Mouse (Mus musculus): ENCODE results near the gene Cdh9. TPM values are rescaled to one million over a fixed set of nuclear protein-coding genes. Genes with fewer than 3 reads are reported as not detected.

Cdh9 gene
- total RNA-seq (2014; fragmentation: Nextera tagmentation) (not detected in 2 replicates), total RNA-seq (2017) (not detected in 2 replicates)

DNA sequence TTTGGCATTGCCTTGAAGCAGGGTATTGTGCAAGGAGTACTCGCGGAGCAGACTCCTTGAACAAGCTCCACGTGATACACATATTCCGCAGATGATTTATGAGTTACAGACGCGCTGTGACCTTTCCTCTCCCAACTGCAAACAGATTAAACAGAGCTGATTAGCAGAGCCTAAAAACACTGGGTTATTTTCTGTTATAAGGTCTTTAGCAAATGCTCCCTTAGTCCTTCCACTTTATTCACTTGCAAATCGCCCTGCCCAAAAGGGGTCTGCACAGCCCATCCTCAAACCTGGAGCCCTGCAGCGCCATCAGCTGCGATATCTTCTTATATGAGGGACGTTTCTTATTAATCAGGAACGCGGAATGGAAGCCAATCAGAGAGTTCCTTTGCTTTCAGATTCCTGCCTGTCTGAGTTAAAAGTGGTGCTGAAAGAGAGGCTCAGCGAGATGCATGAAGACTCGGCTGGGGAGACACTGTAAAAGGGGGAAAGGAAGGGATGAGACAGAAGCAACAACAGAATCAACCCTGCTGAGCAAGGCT lies at the start of gene Cdh9:
Gene Cdh9, plus strand, starts transcription at position 287 of the 542 bp plus-strand sequence.
- ATAC-seq (replicated peaks; ENCODE audit: low FRiP score, low TSS enrichment, poor library complexity, severe bottlenecking), result no peak

DNA sequence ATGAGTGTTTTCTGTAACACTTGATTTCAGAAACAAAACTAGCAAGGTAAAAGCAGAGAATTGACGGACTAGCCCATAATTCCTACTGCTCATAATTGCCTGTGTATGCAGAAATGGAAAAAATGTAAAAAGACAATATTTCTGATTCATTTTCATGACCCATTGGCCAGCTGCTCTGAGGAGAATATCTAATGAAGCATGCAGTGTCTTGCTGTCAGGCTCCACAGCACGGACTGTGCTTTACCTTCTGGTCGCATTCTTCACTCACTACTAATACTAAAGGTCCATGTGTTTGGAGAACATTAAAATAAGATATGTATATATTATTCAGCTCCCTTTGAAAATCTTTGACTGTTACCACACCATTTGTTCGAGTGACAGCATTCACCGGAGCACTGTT lies 49.5 kb upstream of the Cdh9 start:
- ATAC-seq (replicated peaks; ENCODE audit: low FRiP score, low TSS enrichment, poor library complexity, severe bottlenecking), result no peak

DNA sequence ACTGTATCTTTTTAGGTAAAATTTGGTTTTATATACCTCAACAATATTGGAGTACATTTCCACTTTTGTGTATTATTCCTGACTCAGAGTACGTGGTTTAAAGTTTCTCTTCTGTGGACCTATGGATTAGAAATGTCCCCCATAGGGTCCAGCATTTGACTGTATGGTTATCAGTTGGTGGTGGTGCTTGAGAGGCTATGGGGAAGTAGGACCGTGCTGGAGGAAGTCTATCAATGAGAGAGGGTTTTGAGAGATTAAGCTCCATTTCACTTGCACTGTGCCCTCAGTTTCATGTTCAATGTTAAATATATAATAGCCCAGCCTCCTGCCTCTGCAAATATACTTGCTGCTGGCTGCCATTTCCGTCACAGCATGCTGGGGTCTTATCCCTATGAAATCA lies 28.7 kb upstream of the Cdh9 start:
- no peak for ATAC-seq (replicated peaks; ENCODE audit: low FRiP score, low TSS enrichment, poor library complexity, severe bottlenecking)

DNA sequence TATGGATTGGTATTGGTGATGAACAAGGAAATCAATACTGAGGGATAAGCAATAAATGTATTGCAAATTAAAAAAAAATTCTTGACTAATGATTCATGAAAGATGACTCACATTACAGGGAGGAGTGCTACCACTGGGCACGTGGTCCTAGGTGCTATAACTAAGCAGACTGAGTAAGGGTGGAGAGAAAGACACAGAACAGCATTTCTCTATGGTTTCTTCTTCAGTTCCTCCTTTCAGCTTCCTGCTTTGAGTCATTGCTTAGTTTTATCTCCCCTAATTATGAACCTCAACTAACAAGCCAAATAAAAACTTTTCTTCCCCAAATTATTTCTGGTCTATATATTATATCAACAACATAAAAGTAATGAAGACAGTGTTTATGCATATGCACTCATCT lies 26.2 kb upstream of the Cdh9 start:
- no peak for ATAC-seq (replicated peaks; ENCODE audit: low FRiP score, low TSS enrichment, poor library complexity, severe bottlenecking)

DNA sequence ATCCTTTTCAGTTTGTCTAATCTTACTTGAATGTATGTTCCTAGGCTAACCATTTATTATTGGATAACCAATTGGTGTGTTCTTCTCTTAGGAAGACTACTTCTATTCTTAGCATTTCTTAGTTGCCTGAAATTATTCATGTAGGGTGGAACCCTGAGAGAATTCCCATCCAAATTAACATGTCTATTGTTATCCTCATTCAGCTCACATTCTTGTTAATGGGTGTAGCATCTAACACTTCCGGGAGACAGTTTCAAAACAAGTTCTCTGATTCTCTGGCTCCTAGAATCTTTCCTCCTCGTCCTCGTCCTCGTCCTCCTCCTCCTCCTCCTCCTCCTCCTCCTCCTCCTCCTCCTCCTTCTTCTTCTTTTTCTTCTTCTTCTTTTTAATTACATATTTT lies 10.5 kb downstream of the Cdh9 start:
- ATAC-seq (replicated peaks; ENCODE audit: low FRiP score, low TSS enrichment, poor library complexity, severe bottlenecking), result no peak

DNA sequence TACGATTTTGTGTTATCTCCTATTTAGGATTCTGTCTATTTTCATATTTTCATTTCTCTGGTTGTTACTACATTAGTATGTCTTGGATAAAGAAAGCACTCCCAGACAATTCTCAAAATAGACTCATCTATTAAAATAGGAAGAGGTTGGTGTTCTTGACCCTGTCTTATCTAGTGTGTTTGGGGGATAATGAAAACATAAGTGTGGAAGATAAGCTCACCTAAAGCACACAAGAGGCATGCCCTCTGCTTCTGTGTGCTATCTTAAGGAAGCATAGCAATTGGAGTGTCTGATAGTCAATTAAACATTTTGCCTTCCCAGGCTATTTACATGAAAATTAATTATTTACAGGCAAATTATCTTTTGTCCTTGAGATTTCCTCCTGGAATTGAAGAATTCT lies 18.1 kb downstream of the Cdh9 start:
- no peak for ATAC-seq (replicated peaks; ENCODE audit: low FRiP score, low TSS enrichment, poor library complexity, severe bottlenecking)

DNA sequence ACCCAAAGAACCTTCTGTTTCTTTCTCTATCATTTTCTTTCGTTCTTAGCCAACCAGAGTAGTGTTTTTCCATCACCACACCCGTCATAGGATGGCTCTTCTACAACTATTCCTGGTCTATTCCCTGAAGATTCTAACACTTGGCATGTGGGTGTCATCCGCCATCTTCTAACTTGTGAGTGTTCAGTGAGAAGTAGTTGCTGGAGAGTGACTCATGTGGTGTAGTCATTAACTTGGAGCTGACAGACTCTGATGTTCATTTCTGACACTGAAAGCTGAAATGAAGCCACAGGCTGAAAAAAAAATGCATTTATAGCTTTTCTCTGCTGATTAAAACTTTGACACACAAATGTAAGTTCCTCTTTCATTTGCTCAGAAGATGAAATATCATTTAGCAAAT lies 34.7 kb downstream of the Cdh9 start:
- no peak for ATAC-seq (replicated peaks; ENCODE audit: low FRiP score, low TSS enrichment, poor library complexity, severe bottlenecking)

DNA sequence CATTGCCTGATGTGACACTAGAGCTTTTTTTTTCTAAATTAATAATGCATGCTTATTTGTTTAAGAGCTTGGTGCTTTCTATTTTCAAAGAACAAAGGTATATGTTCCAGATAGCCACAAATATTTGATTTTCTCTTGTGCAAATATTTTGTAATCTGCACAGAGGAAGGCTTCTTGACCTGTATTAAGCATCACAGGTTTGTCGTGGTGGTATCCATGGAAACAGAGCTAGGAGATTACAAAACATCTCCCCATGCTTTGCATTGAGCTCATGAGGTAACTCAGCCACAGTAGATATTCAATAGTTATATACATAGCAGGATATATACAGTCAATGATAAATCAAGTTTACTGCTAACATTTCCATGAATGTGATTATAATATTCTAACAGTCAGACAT lies 56.0 kb downstream of the Cdh9 start:
- ATAC-seq (replicated peaks; ENCODE audit: low FRiP score, low TSS enrichment, poor library complexity, severe bottlenecking), result no peak

DNA sequence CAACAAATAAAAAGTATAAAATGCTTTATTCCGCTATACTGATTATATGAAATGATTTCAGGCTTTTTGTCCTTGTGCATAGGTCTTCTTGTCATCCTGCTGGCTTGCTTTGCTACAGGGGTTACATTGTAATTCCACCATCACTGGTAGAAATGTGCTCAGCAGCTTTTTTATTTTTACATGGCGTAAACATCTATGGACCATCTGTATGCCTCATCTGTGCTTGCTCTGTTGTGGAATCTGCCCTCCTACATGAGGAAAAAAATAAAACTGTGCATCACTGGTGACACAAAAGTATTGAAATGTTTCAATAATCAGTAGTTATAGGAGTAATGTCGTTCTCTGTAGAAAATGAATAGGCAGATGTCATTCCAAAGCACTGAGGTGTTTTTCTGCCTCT lies 64.3 kb downstream of the Cdh9 start:
- no peak for ATAC-seq (replicated peaks; ENCODE audit: low FRiP score, low TSS enrichment, poor library complexity, severe bottlenecking)

DNA sequence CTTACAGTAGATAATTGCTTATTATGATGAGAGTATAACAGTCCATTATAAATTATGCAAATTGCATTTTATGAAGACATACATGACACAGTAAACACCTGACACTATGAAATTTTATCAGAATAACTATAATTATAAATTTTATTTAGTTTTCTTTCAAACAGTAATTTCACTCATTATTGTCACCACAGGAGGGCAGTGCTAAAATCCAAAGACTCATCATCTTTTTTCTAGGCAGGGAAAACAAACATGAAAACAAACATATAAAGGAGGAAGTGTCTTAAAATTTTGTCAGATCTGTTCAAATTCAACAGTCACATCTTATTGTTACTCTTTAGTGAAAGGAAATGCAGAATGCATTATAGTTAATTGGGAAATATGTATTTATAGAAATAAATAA lies 72.7 kb downstream of the Cdh9 start:
- ATAC-seq (replicated peaks; ENCODE audit: low FRiP score, low TSS enrichment, poor library complexity, severe bottlenecking), result no peak

DNA sequence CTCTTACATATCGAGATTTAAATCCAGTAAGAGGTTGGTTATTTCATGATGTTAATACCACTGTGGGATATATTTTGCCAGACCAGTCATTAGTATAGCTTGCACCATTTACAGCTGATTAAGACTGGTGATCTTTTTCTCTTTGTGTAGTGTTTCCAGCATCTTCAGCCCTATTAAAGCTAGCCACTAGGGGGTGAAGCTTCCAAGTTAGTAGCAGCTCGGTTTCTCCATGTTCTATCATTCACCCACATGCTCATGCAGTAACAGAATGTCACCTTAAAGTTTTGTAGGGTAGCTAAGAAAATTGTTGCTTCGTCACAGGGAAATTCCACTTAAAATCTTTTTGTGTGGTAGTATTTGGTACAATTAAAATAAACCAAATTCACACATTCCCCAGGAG lies 82.2 kb downstream of the Cdh9 start:
- no peak for ATAC-seq (replicated peaks; ENCODE audit: low FRiP score, low TSS enrichment, poor library complexity, severe bottlenecking)

DNA sequence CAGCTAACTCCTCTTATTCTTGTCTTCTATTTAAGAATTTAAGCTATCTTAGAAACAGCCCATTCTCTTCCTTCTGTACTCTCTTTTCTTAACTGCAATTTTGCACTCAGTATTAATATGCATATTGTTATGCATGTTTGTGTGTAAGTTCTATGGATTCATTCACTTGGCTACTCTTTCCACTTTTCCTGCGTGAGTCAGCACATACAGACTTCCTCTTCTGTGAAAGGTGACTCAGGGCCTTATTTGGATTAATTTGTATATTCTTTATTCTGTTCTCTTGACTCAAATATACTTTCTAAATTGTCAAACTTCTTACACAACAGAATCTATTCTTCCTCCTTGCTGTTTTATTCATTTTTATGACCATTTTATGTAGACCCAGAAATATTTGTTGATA lies 85.5 kb downstream of the Cdh9 start:
- ATAC-seq (replicated peaks; ENCODE audit: low FRiP score, low TSS enrichment, poor library complexity, severe bottlenecking), result no peak

DNA sequence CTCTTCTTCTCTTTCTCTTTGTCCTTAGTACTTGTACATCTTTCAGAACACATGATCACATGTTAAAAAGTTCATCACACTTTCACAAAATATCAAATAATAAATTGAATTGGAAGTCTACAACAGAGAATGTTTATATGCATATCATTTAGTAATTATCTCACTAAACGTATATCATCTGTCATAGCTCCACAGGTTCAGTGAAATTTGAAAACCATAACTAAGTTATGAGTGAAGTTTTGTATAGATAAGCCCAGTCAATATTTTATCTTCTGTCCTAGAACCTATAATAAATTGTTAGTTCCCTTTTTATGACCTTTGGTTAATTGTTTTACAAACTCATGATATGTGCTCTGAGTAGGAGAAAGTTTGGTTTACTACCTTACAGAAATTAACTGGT lies 106.2 kb downstream of the Cdh9 start:
- no peak for ATAC-seq (replicated peaks; ENCODE audit: low FRiP score, low TSS enrichment, poor library complexity, severe bottlenecking)

DNA sequence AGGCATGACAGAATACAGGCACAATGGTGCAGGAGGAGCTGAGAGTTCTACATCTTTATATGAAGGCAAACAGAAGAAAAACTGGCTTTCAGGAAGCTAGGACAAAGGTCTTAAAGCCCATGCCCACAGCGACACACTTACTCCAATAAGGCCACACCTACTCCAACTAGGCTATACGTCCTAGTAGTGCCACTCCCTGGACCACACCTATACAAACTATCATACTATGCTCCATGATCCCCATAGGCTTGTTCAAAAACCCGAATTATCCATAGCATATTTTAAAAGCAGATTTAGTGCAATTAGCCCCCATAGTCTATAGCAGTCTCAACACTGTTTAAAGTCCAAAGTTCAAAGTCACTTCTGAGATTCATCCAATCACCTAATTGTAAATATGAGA lies 154.0 kb downstream of the Cdh9 start:
- ATAC-seq (replicated peaks; ENCODE audit: low FRiP score, low TSS enrichment, poor library complexity, severe bottlenecking), result no peak

DNA sequence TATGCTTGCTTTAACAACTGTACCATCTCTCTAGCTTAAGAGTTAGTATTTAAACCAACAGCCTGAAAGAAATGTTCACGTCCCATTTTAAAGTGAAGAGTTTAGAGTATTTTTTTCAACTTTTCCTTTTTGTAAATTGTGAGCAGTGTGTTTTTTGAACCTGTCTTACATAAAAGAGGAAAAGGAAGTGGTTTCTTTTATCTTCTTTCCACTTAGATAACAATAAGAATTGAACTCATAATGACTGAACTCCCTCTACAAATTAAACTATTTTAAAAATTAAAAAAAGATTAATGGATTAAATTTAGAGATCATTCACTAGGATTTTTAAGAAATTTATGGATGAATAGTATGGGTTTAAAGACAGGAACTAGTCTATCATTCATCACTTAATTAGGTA lies 168.1 kb downstream of the Cdh9 start:
- ATAC-seq (replicated peaks; ENCODE audit: low FRiP score, low TSS enrichment, poor library complexity, severe bottlenecking), result no peak

All from megakaryocyte-erythroid progenitor cell, adult 5-6 weeks (primary cell).